Mouse (Mus musculus): ENCODE results near the gene Pros1. TPM values are rescaled to one million over a fixed set of nuclear protein-coding genes. Genes with fewer than 3 reads are reported as not detected.

The Pros1 gene
- polyA plus RNA-seq (2015; fragmentation: Nextera tagmentation; extraction: Ambion mirVana) = 7.7 and 8.6 TPM in 2 replicates

GRCm38 (mm10) chr16:62854191-62855068 lies at the start of gene Pros1:
Gene Pros1, plus strand, starts transcription at chr16:62854307.
- Histone ChIP-seq H3K27ac (peak within 1 kb of the TSS; percentile 19; the same call in 1 of the 2 replicates), H3K4me3 (peak within 1 kb of the TSS; percentile 59), H3K9me3 (replicated peaks) (no peaks in the 10 kb centered on the region), H3K4me1 (peaks cover 4% of the 10 kb centered on the region), H3K9ac (peak within 1 kb of the TSS; percentile 84), H3K27me3 (no peaks in the 10 kb centered on the region), H3K36me3 (ENCODE audit: poor library complexity, severe bottlenecking) (no peaks in the 10 kb centered on the region), H3K4me2 (peak within 1 kb of the TSS; percentile 91)
- WGBS = 5% methylated on average over 35 of the region's 42 CpGs
- ATAC-seq = peak; percentile 93

- H3K4me1 ChIP-seq = no peaks in the 10 kb centered on the region
- ATAC-seq = no peak
- H3K9me3 ChIP-seq (replicated peaks) = no peaks in the 10 kb centered on the region
- H3K4me2 ChIP-seq = no peak overlapping the region
- H3K4me3 ChIP-seq = no peak overlapping the region
- no peak overlapping the region for H3K9ac ChIP-seq
- H3K36me3 ChIP-seq (ENCODE audit: poor library complexity, severe bottlenecking) = peaks cover 22% of the 10 kb centered on the region
- H3K27me3 ChIP-seq = no peaks in the 10 kb centered on the region
- WGBS = 97% methylated on average over 3 of the region's 3 CpGs
- no peak overlapping the region for H3K27ac ChIP-seq
Measured at GRCm38 (mm10) chr16:62804621-62805020, 49.5 kb upstream of the Pros1 start.

GRCm38 (mm10) chr16:62807249-62807979 lies 46.7 kb upstream of the Pros1 start:
- Histone ChIP-seq H3K27ac (no peak overlapping the region), H3K9me3 (replicated peaks) (no peaks in the 10 kb centered on the region), H3K36me3 (ENCODE audit: poor library complexity, severe bottlenecking) (peaks cover 16% of the 10 kb centered on the region; the same call in 1 of the 2 replicates), H3K4me1 (no peaks in the 10 kb centered on the region), H3K4me2 (no peak overlapping the region), H3K4me3 (no peak overlapping the region), H3K27me3 (no peaks in the 10 kb centered on the region), H3K9ac (no peak overlapping the region)
- ATAC-seq = no peak
- 56% methylated on average over 8 of the region's 8 CpGs for WGBS

GRCm38 (mm10) chr16:62810855-62811254 lies 43.3 kb upstream of the Pros1 start:
- H3K9ac ChIP-seq = no peak overlapping the region
- no peaks in the 10 kb centered on the region for H3K27me3 ChIP-seq
- no peak overlapping the region for H3K27ac ChIP-seq
- H3K9me3 ChIP-seq (replicated peaks) = no peaks in the 10 kb centered on the region
- no peak for ATAC-seq
- H3K36me3 ChIP-seq (ENCODE audit: poor library complexity, severe bottlenecking) = no peaks in the 10 kb centered on the region
- H3K4me2 ChIP-seq = no peak overlapping the region
- 92% methylated on average over 4 of the region's 4 CpGs for WGBS
- H3K4me3 ChIP-seq = no peak overlapping the region
- H3K4me1 ChIP-seq = no peaks in the 10 kb centered on the region

GRCm38 (mm10) chr16:62813790-62814189 lies 40.3 kb upstream of the Pros1 start:
- Histone ChIP-seq H3K9me3 (replicated peaks) (no peaks in the 10 kb centered on the region), H3K4me3 (no peak overlapping the region), H3K4me2 (no peak overlapping the region), H3K27me3 (no peaks in the 10 kb centered on the region), H3K36me3 (ENCODE audit: poor library complexity, severe bottlenecking) (no peaks in the 10 kb centered on the region), H3K9ac (no peak overlapping the region), H3K27ac (no peak overlapping the region), H3K4me1 (no peaks in the 10 kb centered on the region)
- no peak for ATAC-seq
- 69% methylated on average over 5 of the region's 5 CpGs for WGBS

- no peaks in the 10 kb centered on the region for H3K36me3 ChIP-seq (ENCODE audit: poor library complexity, severe bottlenecking)
- no peak for ATAC-seq
- H3K27ac ChIP-seq = no peak within 1 kb of the TSS
- no peaks in the 10 kb centered on the region for H3K27me3 ChIP-seq
- no peaks in the 10 kb centered on the region for H3K4me1 ChIP-seq
- no peak within 1 kb of the TSS for H3K4me3 ChIP-seq
- no peak within 1 kb of the TSS for H3K4me2 ChIP-seq
- no peaks in the 10 kb centered on the region for H3K9me3 ChIP-seq (replicated peaks)
- 87% methylated on average over 5 of the region's 5 CpGs for WGBS
- no peak within 1 kb of the TSS for H3K9ac ChIP-seq
Measured at GRCm38 (mm10) chr16:62814491-62814890, 39.6 kb upstream of the Pros1 start, which contains the start of gene Stx19. Gene Stx19, plus strand, starts transcription at chr16:62814676.

- no peak overlapping the region for H3K4me3 ChIP-seq
- no peaks in the 10 kb centered on the region for H3K36me3 ChIP-seq (ENCODE audit: poor library complexity, severe bottlenecking)
- H3K27me3 ChIP-seq = no peaks in the 10 kb centered on the region
- ATAC-seq = no peak
- H3K9ac ChIP-seq = no peak overlapping the region
- H3K27ac ChIP-seq = no peak overlapping the region
- H3K4me1 ChIP-seq = no peaks in the 10 kb centered on the region
- 94% methylated on average over 6 of the region's 6 CpGs for WGBS
- H3K4me2 ChIP-seq = no peak overlapping the region
- no peaks in the 10 kb centered on the region for H3K9me3 ChIP-seq (replicated peaks)
Measured at GRCm38 (mm10) chr16:62822472-62822871, 31.6 kb upstream of the Pros1 start.

- no peak overlapping the region for H3K4me2 ChIP-seq
- no peaks in the 10 kb centered on the region for H3K9me3 ChIP-seq (replicated peaks)
- peak; percentile 70 for ATAC-seq
- no peaks in the 10 kb centered on the region for H3K4me1 ChIP-seq
- no peak overlapping the region for H3K27ac ChIP-seq
- no peaks in the 10 kb centered on the region for H3K27me3 ChIP-seq
- H3K9ac ChIP-seq = no peak overlapping the region
- no peak overlapping the region for H3K4me3 ChIP-seq
- H3K36me3 ChIP-seq (ENCODE audit: poor library complexity, severe bottlenecking) = no peaks in the 10 kb centered on the region
- 80% methylated on average over 12 of the region's 12 CpGs for WGBS
Measured at GRCm38 (mm10) chr16:62826156-62827001, 27.7 kb upstream of the Pros1 start.

- Histone ChIP-seq H3K4me1 (no peaks in the 10 kb centered on the region), H3K9ac (no peak overlapping the region), H3K27ac (no peak overlapping the region), H3K4me3 (no peak overlapping the region), H3K4me2 (no peak overlapping the region), H3K27me3 (no peaks in the 10 kb centered on the region), H3K36me3 (ENCODE audit: poor library complexity, severe bottlenecking) (no peaks in the 10 kb centered on the region), H3K9me3 (replicated peaks) (no peaks in the 10 kb centered on the region)
- no peak for ATAC-seq
- 88% methylated on average over 2 of the region's 2 CpGs for WGBS
Measured at GRCm38 (mm10) chr16:62832027-62832426, 22.1 kb upstream of the Pros1 start.

- H3K4me2 ChIP-seq = no peak overlapping the region
- 16% methylated on average over 4 of the region's 4 CpGs for WGBS
- H3K9ac ChIP-seq = no peak overlapping the region
- no peaks in the 10 kb centered on the region for H3K9me3 ChIP-seq (replicated peaks)
- no peaks in the 10 kb centered on the region for H3K36me3 ChIP-seq (ENCODE audit: poor library complexity, severe bottlenecking)
- H3K4me3 ChIP-seq = no peak overlapping the region
- no peak overlapping the region for H3K27ac ChIP-seq
- ATAC-seq = peak; percentile 16; the same call in 1 of the 2 replicates
- H3K4me1 ChIP-seq = no peaks in the 10 kb centered on the region
- H3K27me3 ChIP-seq = no peaks in the 10 kb centered on the region
Measured at GRCm38 (mm10) chr16:62832481-62832880, 21.6 kb upstream of the Pros1 start.

- H3K27me3 ChIP-seq = no peaks in the 10 kb centered on the region
- H3K4me2 ChIP-seq = no peak overlapping the region
- no peaks in the 10 kb centered on the region for H3K9me3 ChIP-seq (replicated peaks)
- no peak overlapping the region for H3K4me3 ChIP-seq
- no peak overlapping the region for H3K9ac ChIP-seq
- ATAC-seq = no peak
- no peak overlapping the region for H3K27ac ChIP-seq
- 62% methylated on average over 3 of the region's 3 CpGs for WGBS
- no peaks in the 10 kb centered on the region for H3K4me1 ChIP-seq
- H3K36me3 ChIP-seq (ENCODE audit: poor library complexity, severe bottlenecking) = no peaks in the 10 kb centered on the region
Measured at GRCm38 (mm10) chr16:62834016-62834735, 19.9 kb upstream of the Pros1 start.
